Mouse (Mus musculus): ENCODE measurements around the gene Aldh3b1. TPM values are rescaled to one million over a fixed set of nuclear protein-coding genes. Genes with fewer than 3 reads are reported as not detected.

Aldh3b1 gene
- total RNA-seq, 2 experiments from 2014 or later: 1.6 to 1.9 TPM

GRCm38 (mm10) chr19:3910206-3910605 is 19.4 kb downstream of the Aldh3b1 start:
- no peak for DNase-seq

DNA sequence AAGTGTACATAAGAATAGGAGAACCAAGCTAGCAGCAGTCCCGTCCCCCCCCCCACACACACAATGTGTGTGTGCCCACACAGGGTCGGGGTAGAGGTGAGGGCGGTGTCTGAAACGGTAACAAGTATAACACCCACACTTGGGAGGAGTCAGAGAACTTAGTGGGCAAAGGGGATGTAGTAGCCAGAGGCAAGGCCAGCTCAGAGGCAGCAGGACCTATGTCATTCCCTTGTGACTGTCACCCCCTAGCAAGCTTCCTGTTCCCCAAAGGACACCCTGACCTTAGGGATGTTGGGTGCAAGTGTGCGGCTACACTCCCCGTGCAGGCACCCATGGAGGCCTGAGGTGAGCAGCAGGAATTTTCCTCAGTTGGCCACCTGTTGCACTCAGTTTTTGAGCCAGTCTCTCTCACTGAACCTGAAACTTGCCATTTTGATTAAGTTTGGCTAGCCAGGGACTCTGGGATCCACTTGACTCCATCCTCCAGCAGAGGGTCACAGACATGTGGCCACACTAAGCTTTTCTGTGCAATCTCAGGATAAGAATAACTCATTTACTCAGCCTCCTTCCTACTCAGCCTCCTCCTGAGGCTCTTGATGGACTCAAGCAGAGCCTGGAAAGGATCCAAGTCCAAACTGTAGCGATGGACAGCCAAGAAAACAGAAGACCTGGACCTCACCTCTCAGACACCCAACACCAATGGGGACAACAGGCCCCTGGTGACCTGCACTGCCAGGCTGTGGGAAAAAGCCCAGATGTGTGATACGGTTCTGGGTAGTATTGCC is 21.5 kb downstream of the Aldh3b1 start:
- no peak for DNase-seq

GRCm38 (mm10) chr19:3906795-3907786 is 22.5 kb downstream of the Aldh3b1 start, which contains the start of gene Tcirg1:
TSS of gene Tcirg1 (minus strand) at chr19:3907133.
- DNase-seq: peak; percentile 81

- DNase-seq: no peak
Measured at GRCm38 (mm10) chr19:3906326-3906725, 23.3 kb downstream of the Aldh3b1 start.

DNA sequence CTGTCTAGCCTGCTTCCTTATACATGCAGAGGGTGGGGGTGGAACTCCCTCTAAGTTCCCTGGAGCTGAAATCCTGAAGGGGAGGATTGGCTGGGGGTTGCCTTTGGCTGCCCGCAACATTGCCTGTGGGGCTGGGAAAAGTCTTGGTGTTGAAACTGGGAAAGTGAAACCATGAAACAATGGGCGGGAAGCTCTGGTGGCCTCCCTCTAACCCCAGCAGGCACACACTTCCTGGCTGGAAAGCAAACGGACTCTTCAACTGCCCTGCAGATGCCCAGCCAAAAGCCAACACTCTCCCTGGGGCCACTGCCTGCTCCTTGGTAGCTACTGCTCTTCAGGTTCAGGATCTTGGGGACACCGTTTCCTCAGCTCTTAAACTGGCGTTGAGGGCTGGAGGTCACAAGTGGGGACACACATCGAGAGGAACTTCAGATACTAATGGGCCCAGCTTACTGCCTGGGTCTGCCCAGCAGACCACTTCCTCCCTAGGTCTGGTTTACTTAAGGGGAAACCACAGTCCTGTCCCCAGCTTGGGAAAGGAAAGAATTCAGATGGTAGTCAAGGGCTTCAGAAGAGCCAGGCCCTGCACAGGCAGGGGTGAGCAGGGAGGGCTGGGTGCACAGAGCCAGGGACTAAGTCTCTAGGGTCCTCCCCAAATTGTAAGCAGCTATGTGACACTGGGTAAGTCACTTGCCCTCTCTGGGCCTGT is 24.2 kb downstream of the Aldh3b1 start:
- peak; percentile 53 for DNase-seq

GRCm38 (mm10) chr19:3904363-3904675 is 25.3 kb downstream of the Aldh3b1 start:
- no peak for DNase-seq

DNA sequence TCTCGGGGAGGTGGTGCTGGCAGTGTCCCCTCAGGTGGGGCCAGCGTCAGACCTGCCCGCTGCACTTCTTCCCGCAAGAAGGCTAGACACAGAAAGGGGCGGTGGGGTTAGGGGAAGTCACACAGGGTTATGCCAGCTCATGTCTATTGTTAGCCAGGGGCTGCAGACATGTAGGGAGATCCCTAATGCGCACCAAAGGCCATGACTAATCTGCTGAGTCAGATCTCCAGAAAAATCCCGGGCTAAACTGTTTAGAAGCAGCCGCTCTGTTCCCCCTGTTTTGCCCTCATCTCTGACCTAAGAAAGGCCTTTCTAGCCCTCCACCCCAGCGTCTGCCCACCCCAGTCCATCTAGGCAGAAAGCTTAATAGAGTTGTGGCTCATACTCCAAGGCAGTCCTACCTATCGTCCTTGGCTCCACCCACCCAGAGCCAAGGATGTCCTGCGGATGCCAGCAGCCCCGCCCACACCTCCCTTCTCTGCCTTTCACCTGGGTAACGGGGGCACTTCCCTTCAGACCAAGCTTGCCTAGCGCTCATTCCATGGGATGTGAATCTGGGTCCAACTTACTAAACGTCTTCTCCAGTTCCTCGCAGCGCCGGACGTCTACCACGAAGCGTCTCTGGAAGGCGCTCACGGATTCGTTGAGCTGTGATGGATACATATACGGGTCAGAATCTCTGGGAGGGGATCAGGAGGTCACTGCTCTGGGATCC is 25.8 kb downstream of the Aldh3b1 start:
- no peak for DNase-seq

GRCm38 (mm10) chr19:3902966-3903365 is 26.6 kb downstream of the Aldh3b1 start:
- DNase-seq: no peak

GRCm38 (mm10) chr19:3899618-3900017 is 30.0 kb downstream of the Aldh3b1 start:
- no peak for DNase-seq

DNA sequence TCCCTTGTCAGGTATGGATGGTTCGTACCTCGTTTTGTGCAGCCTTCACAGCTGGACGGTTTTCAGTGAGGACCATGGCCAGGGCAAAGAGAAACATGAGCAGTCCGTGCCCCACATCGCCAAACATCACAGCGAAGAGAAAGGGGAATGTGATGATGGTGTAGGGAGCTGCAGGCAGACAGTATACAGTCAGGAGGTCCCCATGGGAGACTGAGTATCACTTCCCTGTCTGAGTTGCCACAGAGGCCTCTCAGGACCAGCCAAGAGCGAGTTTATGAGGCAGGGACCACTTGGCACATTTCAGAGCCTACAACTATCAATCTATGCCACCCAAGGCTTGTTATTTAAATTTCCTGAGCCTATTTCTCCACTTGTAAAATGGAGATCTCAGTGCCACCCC is 30.7 kb downstream of the Aldh3b1 start:
- DNase-seq: no peak

GRCm38 (mm10) chr19:3897557-3897956 is 32.1 kb downstream of the Aldh3b1 start:
- no peak for DNase-seq

DNA sequence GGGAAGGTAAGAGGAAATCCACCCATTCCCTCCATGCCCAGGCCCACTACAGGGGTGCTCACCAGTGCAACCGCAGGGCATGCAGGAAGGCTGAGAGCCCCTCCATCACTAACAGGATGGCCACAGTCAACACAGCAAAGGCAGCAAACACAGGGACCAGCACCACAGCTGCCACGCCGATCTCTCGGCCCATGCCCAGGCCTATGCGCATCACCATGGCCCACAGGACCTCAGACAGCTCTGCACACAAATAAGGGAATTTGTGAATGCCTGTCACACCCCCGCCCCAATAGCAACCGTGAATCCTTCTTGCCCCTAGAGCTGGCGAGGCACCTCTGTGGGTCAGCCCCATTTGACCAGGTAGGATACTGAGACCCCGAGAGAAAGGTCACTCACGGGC is 33.4 kb downstream of the Aldh3b1 start:
- no peak for DNase-seq

- no peak for DNase-seq
Measured at GRCm38 (mm10) chr19:3895171-3895631, 34.4 kb downstream of the Aldh3b1 start.

DNA sequence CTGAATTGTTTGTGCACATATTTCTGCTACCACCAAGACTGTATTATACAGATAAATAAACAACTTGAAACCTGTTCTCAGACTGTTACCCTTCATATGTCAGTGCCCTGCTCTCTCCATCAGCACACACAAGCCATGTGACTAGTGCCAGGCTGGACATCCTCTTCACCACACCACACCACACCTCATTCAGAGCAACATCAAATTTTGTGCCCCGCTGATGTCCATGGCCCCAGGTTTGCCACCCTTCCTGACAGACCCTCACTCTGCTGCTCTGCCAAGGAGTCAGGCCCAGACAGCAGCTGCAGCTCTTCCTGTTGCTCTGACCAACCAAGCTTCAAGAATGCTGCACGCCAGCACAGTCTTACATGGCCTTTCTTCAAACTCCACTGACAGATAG is 35.3 kb downstream of the Aldh3b1 start:
- DNase-seq: no peak

DNA sequence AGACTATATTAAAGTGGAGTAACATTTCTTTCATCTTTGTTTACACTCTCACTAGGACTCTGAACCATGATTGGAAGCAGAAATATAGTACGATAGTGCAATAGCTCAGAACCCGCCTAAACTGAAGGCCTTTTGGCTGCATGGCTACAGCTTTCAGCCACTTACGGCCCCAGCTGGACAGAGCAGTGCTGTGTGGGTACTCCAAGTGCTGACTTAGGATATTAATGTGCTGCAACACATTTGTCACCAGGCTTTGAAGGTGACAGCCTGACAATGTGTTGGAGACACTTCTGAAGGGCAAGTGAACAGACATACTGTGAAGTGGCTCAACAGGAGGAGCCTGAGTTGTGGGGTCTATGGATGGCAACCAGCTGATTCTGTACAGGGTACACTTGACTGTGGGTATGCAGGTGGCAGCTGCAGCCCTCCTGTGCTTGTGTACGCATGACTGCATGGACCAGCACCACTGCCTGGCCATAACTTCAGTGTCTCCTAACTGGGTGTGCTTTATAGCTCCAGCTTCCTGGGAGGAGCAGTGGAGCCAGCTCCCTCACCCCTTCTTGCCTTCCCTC is 36.0 kb downstream of the Aldh3b1 start:
- no peak for DNase-seq

- DNase-seq: no peak
Measured at GRCm38 (mm10) chr19:3890181-3890580, 39.4 kb downstream of the Aldh3b1 start.

- no peak for DNase-seq
Measured at GRCm38 (mm10) chr19:3889096-3889495, 40.5 kb downstream of the Aldh3b1 start.

DNA sequence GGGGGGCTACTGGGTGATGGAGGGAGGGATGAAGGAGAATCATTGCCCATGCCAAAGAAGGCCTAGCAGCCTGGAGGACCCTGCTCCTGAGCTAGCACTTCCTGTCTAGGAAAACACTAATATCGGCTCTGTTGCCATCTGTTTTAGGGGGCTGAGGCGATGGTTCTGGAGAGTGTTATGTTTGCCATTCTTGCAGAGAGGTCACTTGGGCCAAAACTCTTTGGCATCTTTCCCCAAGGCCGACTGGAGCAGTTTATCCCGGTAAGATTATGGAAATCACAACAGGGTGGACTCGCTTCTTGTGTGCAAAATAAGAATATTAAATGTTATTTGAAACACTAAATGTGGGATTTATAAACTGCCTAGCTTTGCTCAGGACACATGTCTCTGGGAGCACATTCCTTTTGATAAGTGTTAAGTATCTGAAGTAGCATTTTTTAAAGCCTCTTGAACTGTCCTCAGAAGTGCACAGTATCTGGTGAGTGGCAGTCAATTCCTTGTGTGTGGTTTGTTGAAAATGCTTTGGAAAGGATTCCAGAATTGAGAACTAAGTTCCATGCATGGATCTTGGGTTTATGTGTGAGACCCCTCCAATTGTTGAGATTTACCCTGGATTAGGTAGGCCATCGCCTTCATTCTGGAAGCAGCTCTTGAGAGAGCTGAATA is 45.1 kb downstream of the Aldh3b1 start:
- no peak for DNase-seq

- no peak for DNase-seq
Measured at GRCm38 (mm10) chr19:3882214-3882613, 47.4 kb downstream of the Aldh3b1 start.

- no peak for DNase-seq
Measured at GRCm38 (mm10) chr19:3880054-3880848, 49.4 kb downstream of the Aldh3b1 start.

All from heart, postnatal 4 days (tissue).